Mouse (Mus musculus) hindbrain, embryonic 14.5 days (tissue): ENCODE measurements around the gene Socs7. TPM values are rescaled to one million over a fixed set of nuclear protein-coding genes. Genes with fewer than 3 reads are reported as not detected.

Source experiments
- ATAC-seq: fragments of 200-750 bp; cut with Nextera tagmentation; 2 replicates; pipeline ENCODE4 v1.8.0; 2017; ENCODE audit warnings: moderate number of reproducible peaks, mild to moderate bottlenecking, moderate TSS enrichment, moderate library complexity; ENCODE audit not compliant: low FRiP score
- DNase-seq: peaks from one replicate; pipeline ENCODE4 v3.0.0-alpha.2; 2015; ENCODE audit warnings: low spot score
- H3K27ac ChIP-seq: fragments of 300-500 bp; sonication (generic); 2 replicates; pipeline ENCODE4 v1.5.1; 2014; ENCODE audit warnings: mild to moderate bottlenecking, moderate library complexity
- H3K27me3 ChIP-seq: fragments of 300-500 bp; sonication (generic); 2 replicates; pipeline ENCODE4 v1.6.1; 2014; ENCODE audit warnings: mild to moderate bottlenecking, low read length, mixed read lengths; ENCODE audit not compliant: control insufficient read depth, insufficient read depth
- H3K36me3 ChIP-seq: fragments of 300-500 bp; sonication (generic); replicated peaks from 2 replicates; pipeline ENCODE4 v1.6.1; 2014; ENCODE audit not compliant: control insufficient read depth, insufficient read depth
- H3K4me1 ChIP-seq: fragments of 300-500 bp; sonication (generic); replicated peaks from 2 replicates; pipeline ENCODE4 v1.6.1; 2014; ENCODE audit warnings: antibody characterized with exemption, low read length, mixed read lengths; ENCODE audit not compliant: control insufficient read depth, insufficient read depth
- H3K4me2 ChIP-seq: fragments of 300-500 bp; sonication (generic); replicated peaks from 2 replicates; pipeline ENCODE4 v1.6.1; 2014; ENCODE audit warnings: mild to moderate bottlenecking, moderate library complexity
- H3K4me3 ChIP-seq: fragments of 300-500 bp; sonication (generic); replicated peaks from 2 replicates; pipeline ENCODE4 v1.5.1; 2014; ENCODE audit warnings: mild to moderate bottlenecking, low read length
- H3K9ac ChIP-seq: fragments of 300-500 bp; sonication (generic); 2 replicates; pipeline ENCODE4 v1.6.1; 2014
- H3K9me3 ChIP-seq: fragments of 300-500 bp; sonication (generic); 2 replicates; pipeline ENCODE4 v1.6.1; 2016; ENCODE audit warnings: low read length; ENCODE audit not compliant: control insufficient read depth
- WGBS: fragments of 180-500 bp; shearing (Covaris S2); extraction: QIAGEN DNeasy Blood & Tissue Kit; methylation state at CpG from one replicate; pipeline ENCODE4 v1.1.7; 2014; 5-methylcytosine and 5-hydroxymethylcytosine counted together
- polyA plus RNA-seq: library from polyadenylated mRNA; unstranded; fragments of >200 nt; fragmentation: Nextera tagmentation; extraction: Ambion mirVana; gene quantifications from 2 replicates; pipeline ENCODE4 v1.2.1, GENCODE M21; 2014

Gene Socs7
- polyA plus RNA-seq, 1 experiment from 2014 or later, result 6.7 TPM

GRCm38 (mm10) chr11:97415712-97416636 lies 53.6 kb downstream of the Socs7 start:
- Histone ChIP-seq H3K27ac (peak overlapping the region; percentile 59), H3K9me3 (no peaks in the 10 kb centered on the region), H3K36me3 (no peaks in the 10 kb centered on the region), H3K4me1 (peaks cover 14% of the 10 kb centered on the region; the same call in 1 of the 2 replicates), H3K27me3 (peaks cover 10% of the 10 kb centered on the region), H3K9ac (peak overlapping the region; percentile 44), H3K4me2 (peak overlapping the region; percentile 55), H3K4me3 (peak overlapping the region; percentile 41)
- 2% methylated on average over 45 of the region's 49 CpGs for WGBS
- ATAC-seq, result peak; percentile 41; the same call in 1 of the 2 replicates
- DNase-seq, result no peak

DNA sequence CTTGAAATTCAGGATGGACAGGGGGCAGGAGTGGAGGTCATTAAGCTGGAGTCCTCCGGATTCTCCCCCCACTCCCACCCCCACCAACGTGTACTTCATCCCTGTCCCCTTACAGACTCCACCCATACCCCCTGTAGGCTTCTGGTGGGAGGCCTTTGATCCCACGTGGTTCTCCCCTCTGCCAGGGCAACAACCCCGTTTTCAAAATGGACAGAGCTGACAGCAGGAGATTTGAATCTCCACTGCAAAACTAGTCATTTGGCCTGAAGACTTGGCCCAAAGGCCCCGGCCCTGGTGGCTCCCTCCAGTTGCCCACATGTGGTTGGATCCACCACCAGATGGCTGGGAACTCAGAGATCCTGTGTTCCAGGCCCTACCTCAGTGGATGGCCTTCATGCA lies 54.3 kb downstream of the Socs7 start:
- no peak overlapping the region for H3K9ac ChIP-seq
- H3K27ac ChIP-seq, result no peak overlapping the region
- no peaks in the 10 kb centered on the region for H3K36me3 ChIP-seq
- no peaks in the 10 kb centered on the region for H3K9me3 ChIP-seq
- no peak for ATAC-seq
- no peak overlapping the region for H3K4me3 ChIP-seq
- DNase-seq, result no peak
- peak overlapping the region; percentile 55; the same call in 1 of the 2 replicates for H3K4me2 ChIP-seq
- H3K27me3 ChIP-seq, result peaks cover 10% of the 10 kb centered on the region
- peaks cover 14% of the 10 kb centered on the region; the same call in 1 of the 2 replicates for H3K4me1 ChIP-seq
- WGBS, result 10% methylated on average over 5 of the region's 5 CpGs

- 64% methylated on average over 14 of the region's 14 CpGs for WGBS
- no peak overlapping the region for H3K4me3 ChIP-seq
- no peak overlapping the region for H3K27ac ChIP-seq
- DNase-seq (no peak), ATAC-seq (no peak)
- no peak overlapping the region for H3K4me2 ChIP-seq
- H3K36me3 ChIP-seq, result no peaks in the 10 kb centered on the region
- no peak overlapping the region for H3K9ac ChIP-seq
- H3K9me3 ChIP-seq, result no peaks in the 10 kb centered on the region
- peaks cover 10% of the 10 kb centered on the region for H3K27me3 ChIP-seq
- H3K4me1 ChIP-seq, result peaks cover 14% of the 10 kb centered on the region; the same call in 1 of the 2 replicates
Measured at GRCm38 (mm10) chr11:97418834-97419539, 56.6 kb downstream of the Socs7 start.

DNA sequence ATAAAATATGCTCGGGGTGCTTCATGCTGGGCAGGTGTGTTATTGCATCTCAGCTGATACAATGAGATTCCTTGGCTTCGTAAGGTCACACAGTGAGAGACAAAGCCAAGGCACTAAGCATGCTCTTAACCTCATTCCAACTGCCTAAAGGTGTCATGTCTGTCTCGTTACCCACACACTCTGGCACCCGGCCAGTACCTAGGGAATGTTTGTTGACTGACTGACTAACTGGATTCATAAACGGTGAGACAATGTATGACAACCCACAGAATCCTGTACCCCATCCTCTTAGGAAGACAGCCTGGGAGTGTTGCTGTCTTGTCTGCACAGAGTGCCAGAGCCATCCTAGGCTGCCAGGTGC lies 57.2 kb downstream of the Socs7 start:
- Histone ChIP-seq H3K27ac (no peak overlapping the region), H3K4me2 (no peak overlapping the region), H3K36me3 (no peaks in the 10 kb centered on the region), H3K27me3 (peaks cover 10% of the 10 kb centered on the region), H3K9me3 (no peaks in the 10 kb centered on the region), H3K9ac (no peak overlapping the region), H3K4me3 (no peak overlapping the region), H3K4me1 (peaks cover 14% of the 10 kb centered on the region; the same call in 1 of the 2 replicates)
- 74% methylated on average over 5 of the region's 5 CpGs for WGBS
- no peak for DNase-seq
- ATAC-seq, result no peak

GRCm38 (mm10) chr11:97422507-97422906 lies 60.2 kb downstream of the Socs7 start:
- H3K36me3 ChIP-seq, result no peaks in the 10 kb centered on the region
- no peak overlapping the region for H3K4me3 ChIP-seq
- 45% methylated on average over 4 of the region's 4 CpGs for WGBS
- no peak overlapping the region for H3K9ac ChIP-seq
- no peaks in the 10 kb centered on the region for H3K9me3 ChIP-seq
- H3K27me3 ChIP-seq, result no peaks in the 10 kb centered on the region
- DNase-seq (no peak), ATAC-seq (no peak; the same call in 1 of the 2 replicates)
- no peak overlapping the region for H3K4me2 ChIP-seq
- H3K4me1 ChIP-seq, result peaks cover 1% of the 10 kb centered on the region
- no peak overlapping the region for H3K27ac ChIP-seq

DNA sequence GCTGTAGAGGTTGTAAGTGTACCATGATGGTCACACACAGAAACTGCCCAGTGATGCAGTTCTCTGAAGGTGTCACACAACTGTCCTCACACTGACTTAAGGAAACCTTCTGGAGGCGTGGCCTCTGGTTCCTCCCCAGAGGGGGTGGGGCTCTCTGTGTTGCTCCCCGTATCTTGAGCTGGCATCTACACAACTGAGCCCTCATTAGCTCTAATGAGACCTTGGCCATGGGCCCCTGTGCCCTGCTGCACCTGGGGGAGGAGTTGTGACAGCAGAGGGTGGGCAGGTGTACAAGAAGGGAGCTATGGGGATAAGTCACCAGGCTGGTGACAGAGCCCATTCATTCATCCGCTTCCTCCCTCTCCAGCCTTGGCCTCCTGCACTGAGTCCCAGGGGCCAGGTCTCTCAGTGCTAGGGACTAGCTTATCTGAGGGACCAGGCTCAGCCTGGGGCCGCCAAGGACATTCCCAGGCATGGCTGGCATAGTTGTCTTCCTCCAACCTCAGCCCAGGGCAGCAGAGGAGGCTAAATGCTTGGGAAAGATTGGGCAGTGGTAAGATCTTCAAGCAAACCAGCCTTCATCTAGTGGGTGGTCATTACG lies 61.8 kb downstream of the Socs7 start:
- no peak overlapping the region for H3K9ac ChIP-seq
- H3K27me3 ChIP-seq, result no peaks in the 10 kb centered on the region
- no peak overlapping the region for H3K4me2 ChIP-seq
- H3K27ac ChIP-seq, result no peak overlapping the region
- 61% methylated on average over 5 of the region's 5 CpGs for WGBS
- no peaks in the 10 kb centered on the region for H3K9me3 ChIP-seq
- no peak overlapping the region for H3K4me3 ChIP-seq
- H3K36me3 ChIP-seq, result no peaks in the 10 kb centered on the region
- ATAC-seq (no peak), DNase-seq (no peak)
- H3K4me1 ChIP-seq, result peaks cover 12% of the 10 kb centered on the region

DNA sequence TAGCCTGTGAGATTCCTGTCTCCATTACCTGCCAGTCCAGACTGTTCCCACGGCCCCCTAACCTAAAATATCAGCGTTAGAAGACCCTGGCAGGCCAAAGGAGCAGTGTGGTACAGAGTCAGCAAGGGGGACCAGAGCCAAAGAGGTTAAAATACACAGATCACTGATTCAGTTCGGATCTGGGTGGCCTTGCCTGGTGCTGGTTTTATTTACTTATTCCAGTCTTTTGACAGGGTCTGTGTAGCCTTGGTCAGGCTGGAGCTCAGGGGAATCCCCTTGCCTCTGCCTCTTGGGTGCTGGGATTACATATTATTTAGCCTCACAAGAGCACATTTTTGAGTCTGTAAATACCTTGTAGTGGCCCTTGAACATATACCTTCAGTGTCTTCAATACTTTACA lies 62.5 kb downstream of the Socs7 start:
- Histone ChIP-seq H3K4me1 (peaks cover 12% of the 10 kb centered on the region), H3K27ac (no peak overlapping the region), H3K9ac (no peak overlapping the region), H3K27me3 (no peaks in the 10 kb centered on the region), H3K36me3 (no peaks in the 10 kb centered on the region), H3K9me3 (no peaks in the 10 kb centered on the region), H3K4me3 (no peak overlapping the region), H3K4me2 (no peak overlapping the region)
- no peak for ATAC-seq
- DNase-seq, result no peak
- 61% methylated on average over 3 of the region's 3 CpGs for WGBS

DNA sequence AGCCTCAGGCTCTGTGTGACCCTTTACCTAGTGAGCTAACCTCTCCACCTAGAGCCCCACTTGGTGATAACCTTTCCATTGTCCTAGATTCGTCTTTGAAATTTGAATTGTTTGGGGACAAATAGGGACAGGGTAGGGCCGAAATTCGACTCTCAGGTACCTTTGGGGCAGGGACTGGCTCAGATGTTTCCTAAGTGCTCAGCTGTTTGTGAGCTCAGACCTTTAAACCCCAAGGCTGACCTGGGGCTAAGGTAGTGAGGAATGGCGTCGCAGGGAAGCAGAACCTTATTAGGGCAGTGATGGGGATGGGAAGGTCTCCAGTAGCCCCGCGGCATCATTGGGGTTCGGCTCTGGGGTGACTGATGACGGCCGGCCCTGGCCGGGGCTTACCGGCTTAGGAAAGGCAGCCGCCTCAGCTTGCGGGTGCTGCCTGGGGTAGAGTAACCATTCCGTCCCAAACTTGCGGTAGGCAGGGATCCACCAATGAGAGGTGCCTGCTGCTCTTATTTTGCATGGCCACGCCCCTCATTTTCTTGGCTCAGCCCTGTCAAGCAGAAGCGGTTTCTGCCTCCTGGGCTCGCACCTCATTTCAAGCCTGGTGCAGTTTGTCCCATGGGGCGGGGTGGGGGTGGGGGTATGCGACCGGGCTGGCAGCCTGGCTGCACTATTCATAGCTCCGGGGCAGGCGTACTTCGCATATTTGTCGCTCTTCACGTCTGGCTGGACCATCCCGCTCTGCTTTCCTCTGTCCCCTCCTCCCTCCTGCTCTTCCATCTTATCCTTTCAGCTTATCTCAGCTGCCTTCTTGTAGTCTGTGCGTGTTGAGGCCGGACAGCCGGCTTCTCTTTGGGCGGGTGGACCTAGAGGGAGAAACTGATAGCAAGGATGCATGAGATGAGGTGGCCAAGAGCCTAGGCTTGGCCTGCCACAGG lies 65.7 kb downstream of the Socs7 start:
- peak; percentile 61 for DNase-seq
- Histone ChIP-seq H3K9ac (peak overlapping the region; percentile 29), H3K4me2 (peak overlapping the region; percentile 65), H3K27ac (peak overlapping the region; percentile 15; the same call in 1 of the 2 replicates), H3K36me3 (no peaks in the 10 kb centered on the region), H3K4me3 (peak overlapping the region; percentile 23), H3K9me3 (no peaks in the 10 kb centered on the region), H3K27me3 (no peaks in the 10 kb centered on the region), H3K4me1 (peaks cover 12% of the 10 kb centered on the region)
- peak; percentile 69; the same call in 1 of the 2 replicates for ATAC-seq
- WGBS, result 3% methylated on average over 32 of the region's 32 CpGs
